Mouse (Mus musculus) cerebellum, adult (tissue): ENCODE data around the gene Cntn2.

Experiments
- ATAC-seq: cut with Nextera tagmentation; 2 replicates; pipeline ENCODE4 v1.9.2; 2017; ENCODE audit warnings: mild to moderate bottlenecking, moderate library complexity, mixed read lengths; ENCODE audit not compliant: insufficient number of reproducible peaks, low FRiP score, low TSS enrichment

Cntn2 gene

GRCm38 (mm10) chr1:132560907-132561700 is 18.0 kb upstream of the Cntn2 start:
- ATAC-seq = 0 out of 2 replicates have a peak, but pooled peaks have one; percentile 27

- ATAC-seq = no peak
Observed at GRCm38 (mm10) chr1:132559045-132559444, 16.0 kb upstream of the Cntn2 start.

GRCm38 (mm10) chr1:132557901-132558631 is 15.0 kb upstream of the Cntn2 start:
- ATAC-seq = peak; percentile 54; the same call in 1 of the 2 replicates

GRCm38 (mm10) chr1:132543789-132544188 is 733 bp upstream of the Cntn2 start:
- ATAC-seq = no peak

- ATAC-seq = no peak
Observed at GRCm38 (mm10) chr1:132541824-132542599, 1.0 kb downstream of the Cntn2 start.

GRCm38 (mm10) chr1:132541171-132541823 is 1.8 kb downstream of the Cntn2 start:
- no peak for ATAC-seq

- ATAC-seq = no peak
Observed at GRCm38 (mm10) chr1:132540701-132541100, 2.4 kb downstream of the Cntn2 start.

GRCm38 (mm10) chr1:132537736-132538135 is 5.3 kb downstream of the Cntn2 start:
- peak; percentile 74 for ATAC-seq

GRCm38 (mm10) chr1:132536416-132536815 is 6.6 kb downstream of the Cntn2 start:
- ATAC-seq = no peak

- no peak for ATAC-seq
Observed at GRCm38 (mm10) chr1:132535541-132535940, 7.5 kb downstream of the Cntn2 start.

- ATAC-seq = no peak
Observed at GRCm38 (mm10) chr1:132533840-132534239, 9.2 kb downstream of the Cntn2 start.

- ATAC-seq = no peak
Observed at GRCm38 (mm10) chr1:132532521-132532920, 10.5 kb downstream of the Cntn2 start.

GRCm38 (mm10) chr1:132530631-132531191 is 12.3 kb downstream of the Cntn2 start:
- no peak for ATAC-seq

GRCm38 (mm10) chr1:132528647-132529334 is 14.3 kb downstream of the Cntn2 start:
- ATAC-seq = peak; percentile 80

GRCm38 (mm10) chr1:132528071-132528470 is 15.0 kb downstream of the Cntn2 start:
- ATAC-seq = no peak

GRCm38 (mm10) chr1:132525832-132526231 is 17.2 kb downstream of the Cntn2 start:
- ATAC-seq = peak; percentile 42; the same call in 1 of the 2 replicates

- no peak for ATAC-seq
Observed at GRCm38 (mm10) chr1:132523920-132524319, 19.1 kb downstream of the Cntn2 start.

- ATAC-seq = no peak
Observed at GRCm38 (mm10) chr1:132523048-132523447, 20.0 kb downstream of the Cntn2 start.

GRCm38 (mm10) chr1:132520764-132521163 is 22.3 kb downstream of the Cntn2 start:
- ATAC-seq = no peak
